Mouse (Mus musculus) adrenal gland, postnatal 14 days (tissue): ENCODE results near the gene Jph4. TPM values are rescaled to one million over a fixed set of nuclear protein-coding genes. Genes with fewer than 3 reads are reported as not detected.

ENCODE experiments used
- DNase-seq: peaks from one replicate; pipeline ENCODE4 v3.0.0; 2021; ENCODE audit warnings: mixed read lengths
- total RNA-seq: library from RNA; stranded (reverse); gene quantifications from 2 replicates; pipeline ENCODE4 v1.2.3, GENCODE M21; 2021

The Jph4 gene
- total RNA-seq, 1 experiment from 2014 or later = 3.3 TPM

DNA sequence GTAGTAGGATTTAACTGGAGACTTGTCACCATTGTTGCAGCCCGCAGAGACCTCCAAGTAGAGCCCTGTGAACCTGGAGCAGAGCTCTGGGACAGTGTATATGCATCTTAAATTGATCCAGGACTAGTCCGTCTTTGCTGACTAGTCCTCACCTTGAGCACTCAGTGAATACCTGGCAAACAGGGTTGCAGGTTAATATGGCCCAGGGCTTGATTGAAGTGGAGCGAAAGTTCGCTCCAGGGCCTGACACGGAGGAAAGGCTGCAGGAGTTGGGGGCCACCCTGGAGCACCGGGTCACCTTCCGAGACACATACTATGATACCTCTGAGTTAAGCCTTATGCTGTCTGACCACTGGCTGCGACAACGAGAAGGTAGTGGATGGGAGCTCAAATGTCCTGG is 21.5 kb downstream of the Jph4 start:
- no peak for DNase-seq

- DNase-seq = peak; percentile 90
Measured at GRCm38 (mm10) chr14:55094704-55095231, 22.0 kb downstream of the Jph4 start, which contains the start of gene Thtpa. Gene Thtpa, plus strand, starts transcription at chr14:55094784.

DNA sequence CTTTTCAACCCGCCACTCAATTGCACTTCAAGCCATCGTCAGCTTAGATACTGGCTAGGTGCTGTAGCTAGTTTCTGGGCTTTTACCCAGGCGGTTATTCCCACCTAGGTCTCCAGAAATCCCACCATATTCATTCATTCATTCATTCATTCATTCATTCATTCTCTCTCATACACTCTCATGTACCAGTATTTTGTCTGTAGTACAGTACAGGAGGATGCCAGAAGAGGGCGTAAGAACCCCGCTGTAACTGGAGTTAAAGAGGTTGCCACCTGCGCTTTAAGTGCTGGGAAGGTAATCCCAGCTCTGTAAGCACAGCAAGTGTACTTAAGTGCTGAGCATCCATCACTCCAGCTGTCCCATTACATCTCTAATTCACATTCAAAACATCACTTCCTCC is 22.8 kb downstream of the Jph4 start:
- no peak for DNase-seq

DNA sequence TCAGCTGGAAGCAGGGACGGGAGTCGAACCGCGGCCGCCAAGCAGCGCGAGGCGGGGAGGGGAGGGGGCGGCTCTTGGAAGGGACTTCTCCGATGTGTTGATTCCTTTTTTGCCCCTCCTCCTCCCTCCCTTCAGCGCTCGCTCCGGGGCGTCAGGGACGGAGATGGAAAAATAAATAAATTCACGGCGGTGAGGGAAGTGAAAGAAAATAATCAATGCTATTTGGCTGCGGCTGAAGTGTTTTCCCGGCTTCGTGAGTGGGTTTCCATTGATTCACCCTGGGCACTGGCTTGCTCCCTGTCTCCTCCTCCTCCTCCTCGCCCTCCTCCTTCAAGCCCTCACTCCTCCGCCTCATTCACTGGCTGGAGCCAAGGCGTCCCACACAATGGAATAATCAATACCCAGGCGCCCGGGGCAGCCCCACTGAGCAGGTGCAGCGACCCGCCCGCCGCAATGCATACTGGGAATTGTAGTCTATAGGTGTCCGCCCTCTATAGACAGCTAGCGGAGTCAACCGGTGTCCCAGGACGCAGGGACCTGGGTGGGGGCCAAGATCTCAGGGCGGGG is 24.6 kb downstream of the Jph4 start, which contains the start of gene Zfhx2:
TSS of gene Zfhx2 (minus strand) at position 314 of the 567 bp plus-strand sequence.
- peak; percentile 95 for DNase-seq

DNA sequence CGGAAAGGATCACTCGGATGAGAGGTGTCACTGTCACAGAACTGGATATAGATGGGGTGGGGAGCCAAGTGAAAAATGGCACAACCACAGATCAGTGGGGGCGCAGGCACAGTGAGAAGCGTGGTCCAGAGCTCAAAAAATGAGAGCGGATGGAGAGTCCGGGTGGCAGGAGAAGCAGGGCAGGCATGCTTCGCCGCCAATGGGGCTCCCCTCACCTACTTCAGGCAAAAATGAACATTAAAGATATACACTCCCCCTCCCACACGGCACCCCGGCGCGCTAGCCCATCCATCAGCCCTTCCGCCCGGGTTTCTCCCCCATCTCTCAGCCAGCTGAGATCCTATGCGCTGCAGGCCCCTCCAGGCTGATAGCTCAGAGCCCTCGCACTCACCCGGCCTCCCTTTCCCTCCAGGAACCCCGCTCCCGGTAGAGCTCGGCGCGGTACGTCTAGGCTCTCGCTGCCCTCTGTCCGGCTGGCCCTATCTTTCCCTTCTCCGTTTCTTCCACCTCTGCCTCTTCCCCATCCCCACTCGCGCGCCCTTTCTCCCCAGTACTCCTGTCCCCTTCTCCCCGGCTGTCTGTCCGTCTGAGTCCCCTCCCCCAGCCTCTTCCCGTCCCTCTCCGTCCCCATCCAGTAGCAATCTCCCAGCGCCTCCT is 25.4 kb downstream of the Jph4 start:
- peak; percentile 63 for DNase-seq

DNA sequence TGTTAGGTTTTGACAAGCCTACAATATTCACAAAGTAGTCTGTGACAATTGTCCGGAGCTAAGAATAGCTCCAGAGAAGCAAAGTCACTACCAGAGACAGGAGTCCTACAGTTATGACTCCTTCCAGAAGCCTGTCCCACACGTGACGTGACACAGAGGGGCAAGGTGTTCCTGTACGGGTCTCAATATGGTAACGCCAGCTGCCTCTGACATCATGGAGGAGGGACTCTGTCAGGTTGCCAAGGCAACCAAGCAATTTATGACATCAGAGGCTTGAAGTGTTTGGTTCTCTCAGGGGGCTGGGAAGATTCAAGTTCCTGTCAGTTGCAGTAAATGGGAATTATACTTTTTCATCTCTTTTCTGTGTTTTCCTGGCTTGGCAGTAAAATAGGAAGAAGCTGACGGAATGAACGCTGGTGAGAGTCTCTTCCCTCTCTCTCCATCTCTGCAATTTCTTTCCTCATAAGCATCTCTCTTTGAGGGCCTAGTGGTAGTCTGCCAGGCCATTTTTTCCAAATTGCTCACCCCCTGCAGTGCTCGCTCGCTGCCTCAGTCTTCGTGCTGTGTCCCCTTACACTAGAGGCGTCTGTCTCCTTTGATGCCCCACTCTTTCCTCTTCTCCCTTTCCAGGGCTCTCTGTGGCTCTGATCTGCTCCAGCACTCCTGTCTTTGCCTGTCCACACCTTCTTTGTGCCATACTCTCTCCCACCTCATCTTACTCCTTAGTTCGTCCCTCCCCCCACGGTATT is 27.4 kb downstream of the Jph4 start:
- peak; percentile 37 for DNase-seq

GRCm38 (mm10) chr14:55086009-55086514 is 30.7 kb downstream of the Jph4 start:
- DNase-seq = no peak

DNA sequence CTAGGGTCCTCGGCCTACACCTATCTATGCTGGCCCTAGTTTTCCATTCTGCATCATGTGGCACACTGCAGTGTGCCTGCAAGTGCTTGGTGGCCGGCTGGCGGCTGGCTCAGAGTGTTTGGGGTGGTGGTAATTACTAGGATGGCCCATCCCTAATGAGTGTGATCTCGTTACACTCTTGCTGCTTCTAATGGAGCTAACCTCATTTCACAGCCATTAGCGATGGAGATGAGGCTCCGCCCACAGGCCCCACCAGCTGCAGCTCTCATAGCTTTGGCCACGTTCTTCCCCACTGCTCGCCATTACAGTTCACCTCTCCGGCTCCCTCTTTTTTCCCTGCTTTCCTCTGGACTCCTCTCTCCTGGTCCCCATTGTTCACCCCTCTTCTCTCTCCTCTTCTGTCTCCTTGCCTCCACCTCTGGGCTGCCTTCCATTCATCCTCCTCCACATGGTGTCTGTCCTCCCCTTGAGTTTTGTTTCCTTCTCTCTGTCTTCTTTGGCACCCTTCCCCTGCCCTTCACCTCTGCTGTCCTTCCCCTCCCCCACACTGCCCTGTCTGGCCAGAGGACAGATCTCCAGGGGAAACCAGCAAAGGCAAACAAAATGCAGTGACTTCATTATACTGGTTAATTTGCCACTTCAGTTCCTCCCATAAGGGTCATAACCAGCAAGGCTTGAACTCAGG is 31.3 kb downstream of the Jph4 start:
- DNase-seq = peak; percentile 57

DNA sequence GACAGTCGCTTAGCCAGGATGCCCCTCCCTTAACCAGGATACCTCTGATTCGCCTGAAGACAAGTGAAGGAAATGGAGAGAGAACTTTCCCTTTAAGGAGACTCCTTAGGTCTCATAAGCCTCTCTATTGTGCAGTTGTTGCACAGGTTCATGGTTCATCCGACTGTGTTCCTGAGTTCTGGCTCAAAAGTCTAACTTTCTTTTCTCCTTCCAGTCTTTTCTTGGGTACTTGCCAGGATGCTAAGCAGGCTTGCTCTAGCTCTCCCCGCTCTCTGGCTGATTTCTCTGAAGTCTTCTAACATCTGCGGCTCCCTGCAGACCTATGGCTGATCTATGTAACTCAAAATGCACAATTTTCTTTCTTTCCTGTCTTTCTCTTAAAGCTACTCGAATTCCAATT is 33.3 kb downstream of the Jph4 start:
- no peak for DNase-seq

DNA sequence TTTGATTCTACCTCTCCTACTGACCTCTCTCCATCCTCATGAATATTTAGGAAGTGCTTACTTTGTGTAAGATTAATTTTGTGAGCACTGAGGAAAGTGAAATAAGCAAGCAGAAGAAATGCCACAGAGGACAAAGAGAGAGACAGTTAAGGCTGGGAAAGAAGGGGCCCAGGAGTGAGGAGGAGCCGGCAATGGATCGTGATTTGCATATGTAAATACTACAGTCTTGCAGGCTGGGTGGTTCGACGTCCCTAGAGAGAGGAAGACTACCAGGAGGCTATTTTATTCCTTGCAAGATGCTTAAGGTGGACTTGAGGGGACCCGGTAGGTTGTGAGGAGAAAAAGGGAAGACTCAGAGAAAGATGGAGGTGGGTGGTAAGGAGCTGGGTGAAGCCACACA is 35.6 kb downstream of the Jph4 start:
- no peak for DNase-seq

- peak; percentile 85 for DNase-seq
Measured at GRCm38 (mm10) chr14:55079214-55079970, 37.3 kb downstream of the Jph4 start.

DNA sequence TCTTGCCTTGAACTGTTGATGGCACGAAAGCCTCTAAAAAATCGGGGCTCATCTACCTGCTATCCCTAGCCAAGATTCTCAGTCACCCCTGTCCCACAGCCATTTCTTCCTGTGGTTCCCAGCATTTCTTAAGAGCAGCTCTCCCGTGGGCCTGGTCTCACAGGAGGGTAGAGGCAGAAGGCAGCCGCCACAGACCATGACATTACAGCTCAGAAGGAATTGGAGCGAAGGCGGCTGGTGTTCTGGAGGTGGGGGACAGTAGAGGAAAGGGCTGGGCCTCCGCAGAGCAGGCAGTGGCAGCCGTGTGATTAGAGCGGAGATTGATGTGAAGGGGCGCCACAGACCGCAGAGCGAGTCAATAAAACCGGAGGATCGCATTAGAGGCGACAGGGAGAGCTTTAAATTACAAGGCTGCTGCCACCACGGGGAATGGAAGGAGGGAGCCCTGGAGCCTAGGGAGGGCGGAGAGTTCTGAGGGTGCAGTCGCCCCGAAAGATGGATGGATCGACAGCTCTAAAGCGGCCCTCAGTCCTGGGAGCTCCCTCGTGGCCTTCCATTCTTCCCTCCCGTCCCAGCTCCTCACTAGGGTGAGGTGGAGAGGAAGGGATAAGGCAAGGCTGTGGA is 38.3 kb downstream of the Jph4 start:
- no peak for DNase-seq

DNA sequence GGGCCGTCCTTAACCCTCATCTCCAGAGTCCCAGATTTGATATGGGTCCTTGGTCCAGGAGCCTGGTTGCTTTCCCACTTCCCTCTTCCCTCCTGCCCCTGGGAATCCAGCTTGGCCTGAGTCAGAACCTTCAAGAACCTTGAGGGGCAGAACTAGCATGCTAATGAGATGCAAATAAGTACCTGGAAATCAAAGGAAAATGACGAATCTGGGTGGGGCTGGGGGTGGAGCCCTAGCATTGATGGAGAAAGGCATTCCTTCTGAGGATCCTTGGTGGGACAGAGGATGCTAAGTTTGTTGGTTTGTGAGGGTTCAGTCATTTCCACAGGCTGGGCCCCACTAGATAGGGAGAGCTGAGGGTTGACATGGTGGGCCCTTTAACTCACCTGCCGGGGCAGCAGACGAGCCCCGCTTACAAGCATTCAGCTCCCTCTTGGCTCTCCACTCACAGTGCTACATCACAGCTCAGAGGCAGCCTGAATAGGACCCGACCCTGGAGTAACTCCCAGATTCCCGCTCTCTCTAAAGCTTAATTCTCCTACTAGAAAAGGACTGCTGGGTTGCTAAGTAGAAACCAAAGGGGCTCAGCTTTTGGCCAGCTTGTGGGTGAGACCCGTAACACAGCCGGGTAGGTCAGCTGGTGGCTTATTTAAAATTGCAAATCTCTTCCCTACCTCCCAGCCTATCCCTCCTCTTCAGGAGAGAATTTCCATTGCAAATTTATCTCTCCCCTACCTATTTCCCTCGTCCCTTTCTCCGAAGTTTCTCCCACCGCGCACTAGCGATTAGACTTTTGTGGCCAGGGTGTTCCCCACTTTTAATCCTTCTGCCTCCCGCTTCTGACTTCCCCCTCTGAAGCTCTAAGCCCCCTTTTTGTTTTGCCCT is 39.0 kb downstream of the Jph4 start:
- DNase-seq = no peak

GRCm38 (mm10) chr14:55076956-55077355 is 39.8 kb downstream of the Jph4 start:
- no peak for DNase-seq

GRCm38 (mm10) chr14:55076224-55076623 is 40.5 kb downstream of the Jph4 start:
- no peak for DNase-seq

DNA sequence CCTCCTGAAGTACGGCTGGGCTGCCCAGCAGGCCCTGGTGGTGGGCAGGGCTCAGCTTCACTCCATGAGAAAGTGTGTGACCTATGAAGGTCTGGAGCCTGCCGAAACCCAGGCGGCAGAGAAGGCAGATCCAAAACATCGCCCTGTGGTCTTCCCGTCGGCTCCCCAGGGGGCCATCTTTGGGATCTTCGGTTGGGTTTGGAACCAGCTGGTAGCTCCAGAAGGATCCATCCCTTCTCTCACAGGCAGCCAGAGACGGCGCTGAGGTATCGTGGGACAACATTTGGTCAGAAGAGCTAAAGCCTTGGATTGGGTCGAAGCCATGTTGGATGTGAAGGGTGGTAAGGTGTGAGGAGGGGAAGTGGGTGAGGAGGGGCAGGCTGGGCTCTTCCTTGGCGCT is 42.3 kb downstream of the Jph4 start:
- no peak for DNase-seq

DNA sequence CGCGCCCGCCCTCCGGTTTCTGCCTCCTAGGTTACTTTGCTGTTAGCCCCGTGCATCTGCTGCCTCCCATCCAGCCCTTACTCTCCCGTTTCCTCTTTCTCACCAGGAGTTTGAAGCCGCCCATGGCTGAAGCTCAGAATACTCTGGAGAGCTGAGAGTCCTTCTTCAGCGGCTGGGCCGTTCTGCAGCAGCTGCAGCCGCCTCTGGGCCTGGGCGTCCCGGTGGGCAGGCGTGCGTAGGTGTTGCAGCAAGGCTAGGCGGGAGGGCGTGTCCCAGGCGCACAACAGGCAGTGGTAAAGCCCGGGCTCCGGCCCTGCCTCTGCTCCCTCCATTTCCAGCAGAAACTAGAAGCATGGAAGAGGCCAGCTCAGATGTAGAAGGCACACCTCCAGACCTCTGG is 45.0 kb downstream of the Jph4 start:
- DNase-seq = peak; percentile 42

DNA sequence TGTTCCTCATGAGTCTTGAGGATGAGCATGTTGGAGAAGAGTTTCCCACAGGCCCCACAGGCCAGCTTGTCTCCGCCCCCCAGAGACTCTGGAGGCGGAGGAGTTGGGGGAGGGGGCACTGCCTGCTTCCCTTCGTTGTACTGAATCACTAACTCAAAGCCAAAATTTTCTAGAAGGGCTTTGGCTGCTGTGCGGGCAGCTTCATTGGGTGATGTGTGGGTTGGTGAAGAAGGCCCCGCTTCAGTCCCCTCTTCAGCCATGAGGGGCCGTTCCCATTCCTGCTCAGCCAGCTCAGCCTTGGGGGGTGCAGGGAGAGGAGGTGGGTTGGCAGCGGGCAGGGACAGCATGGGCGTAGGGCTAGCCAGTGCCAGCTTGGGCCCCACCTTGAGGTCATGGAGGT is 50.7 kb downstream of the Jph4 start:
- no peak for DNase-seq

- no peak for DNase-seq
Measured at GRCm38 (mm10) chr14:55065391-55065790, 51.3 kb downstream of the Jph4 start.
